Mouse (Mus musculus): ENCODE measurements at regions not wholly inside any gene's neighbourhood (a gene's known extent, or its start where the extent isn't known, plus 50 kb on each side); places are given as distances from the start of the nearest gene placed in this dataset.
A peak's percentile ranks its signal among the peaks of the same experiment; 100 is the strongest.
"Not testable (repeated sequence)": the region's sequence is repeated elsewhere in the genome, so short reads cannot be mapped to it uniquely, and the experiment has no call there.

DNA sequence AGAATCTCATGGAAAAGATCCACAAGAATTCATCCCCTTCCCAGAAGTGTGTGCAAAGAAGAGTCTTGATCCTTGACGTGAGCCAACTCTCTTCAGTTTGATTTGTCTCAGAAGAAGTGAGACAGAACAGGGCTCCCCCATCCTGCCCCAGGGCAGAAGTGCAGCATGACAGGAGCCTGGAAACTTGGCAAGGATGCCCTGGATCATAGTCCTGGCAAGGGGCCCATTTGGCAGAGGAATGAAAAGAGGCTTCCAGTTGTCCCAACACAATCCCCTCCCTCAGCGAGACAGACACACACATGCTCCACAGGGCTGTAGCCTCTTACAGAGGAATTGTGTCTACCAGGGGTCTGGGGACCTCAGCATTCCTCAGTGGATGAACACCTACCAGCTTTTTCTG, 102.7 kb downstream of the Ptpn20 start:
- Histone ChIP-seq H3K27ac (no peak overlapping the region), H3K4me1 (peaks cover 16% of the 10 kb centered on the region), H3K4me3 (no peak overlapping the region), H3K27me3 (ENCODE audit: low read depth, poor library complexity, severe bottlenecking) (peaks cover 82% of the 10 kb centered on the region), H3K36me3 (no peaks in the 10 kb centered on the region), H3K9me3 (replicated peaks) (no peaks in the 10 kb centered on the region)
- DNase-seq (ENCODE audit: low spot score), result no peak
- 62% methylated on average over 2 of the region's 2 CpGs for WGBS

DNA sequence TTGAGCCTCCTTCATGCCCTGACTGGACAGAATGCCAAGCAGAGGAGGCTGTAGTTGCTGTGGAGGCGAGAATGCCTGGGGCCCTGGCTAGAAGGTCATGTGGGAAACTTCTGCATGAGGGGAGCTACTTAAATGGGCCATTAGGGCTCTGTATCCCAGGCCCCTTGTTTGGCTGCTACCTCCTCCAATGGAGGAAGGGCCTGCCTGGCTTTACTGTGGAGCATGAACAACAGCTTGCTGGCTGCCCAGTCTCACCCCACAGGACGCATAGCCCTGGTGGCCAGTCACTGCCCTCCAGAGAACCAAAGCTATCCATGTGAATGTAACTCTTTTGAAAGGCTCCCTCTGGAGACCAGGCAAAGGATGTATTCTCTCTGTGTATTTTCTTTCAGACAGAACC, 105.2 kb downstream of the Ptpn20 start:
- Histone ChIP-seq H3K4me3 (no peak overlapping the region), H3K9me3 (replicated peaks) (no peaks in the 10 kb centered on the region), H3K27me3 (ENCODE audit: low read depth, poor library complexity, severe bottlenecking) (peaks cover 74% of the 10 kb centered on the region), H3K27ac (no peak overlapping the region), H3K4me1 (peaks cover 6% of the 10 kb centered on the region), H3K36me3 (no peaks in the 10 kb centered on the region)
- no peak for DNase-seq (ENCODE audit: low spot score)
- WGBS, result 65% methylated on average over 2 of the region's 2 CpGs

DNA sequence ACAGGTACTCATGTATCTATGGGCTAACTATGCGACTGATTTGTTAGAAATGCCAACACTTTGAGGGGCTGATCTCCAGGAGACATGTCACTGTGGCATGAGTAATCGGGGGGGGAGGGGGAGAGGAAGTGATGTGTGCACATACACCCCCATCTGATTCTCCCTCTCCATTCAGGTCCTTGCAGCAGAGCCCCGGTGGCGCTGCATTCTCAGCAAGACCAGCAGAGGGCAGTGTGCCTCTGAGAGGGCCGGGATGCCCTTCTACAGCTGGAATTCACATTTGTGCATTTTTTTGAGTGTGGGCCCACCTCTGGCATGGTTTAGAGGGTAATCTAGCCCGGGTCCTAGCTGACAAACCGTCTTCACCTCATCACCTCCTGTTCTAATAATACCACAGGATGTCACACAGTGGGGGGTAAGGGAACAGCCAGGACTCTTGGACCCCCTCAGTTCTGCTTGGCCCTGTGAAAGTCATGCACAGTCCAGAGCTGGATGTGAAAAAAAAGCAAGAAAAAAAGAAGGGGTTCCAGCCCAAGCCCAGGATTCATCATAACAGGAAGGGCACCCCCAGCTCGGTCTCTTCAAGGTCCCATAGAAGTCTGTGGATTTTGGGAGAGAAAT, 106.5 kb downstream of the Ptpn20 start:
- peak; percentile 90 for DNase-seq (ENCODE audit: low spot score)
- 20% methylated on average over 8 of the region's 8 CpGs for WGBS
- Histone ChIP-seq H3K36me3 (no peaks in the 10 kb centered on the region), H3K27me3 (ENCODE audit: low read depth, poor library complexity, severe bottlenecking) (peaks cover 62% of the 10 kb centered on the region), H3K4me3 (no peak overlapping the region), H3K27ac (no peak overlapping the region), H3K9me3 (replicated peaks) (no peaks in the 10 kb centered on the region), H3K4me1 (peaks cover 19% of the 10 kb centered on the region)

GRCm38 (mm10) chr14:33696817-33697216, 107.8 kb downstream of the Ptpn20 start:
- Histone ChIP-seq H3K27ac (no peak overlapping the region), H3K27me3 (ENCODE audit: low read depth, poor library complexity, severe bottlenecking) (peaks cover 49% of the 10 kb centered on the region), H3K4me3 (no peak overlapping the region), H3K36me3 (no peaks in the 10 kb centered on the region), H3K9me3 (replicated peaks) (no peaks in the 10 kb centered on the region), H3K4me1 (peaks cover 27% of the 10 kb centered on the region)
- WGBS, result 82% methylated on average over 3 of the region's 3 CpGs
- no peak for DNase-seq (ENCODE audit: low spot score)

- peak overlapping the region; percentile 73 for H3K27ac ChIP-seq
- 57% methylated on average over 13 of the region's 13 CpGs for WGBS
- peaks cover 27% of the 10 kb centered on the region for H3K4me1 ChIP-seq
- no peaks in the 10 kb centered on the region for H3K36me3 ChIP-seq
- DNase-seq (ENCODE audit: low spot score), result peak; percentile 60
- H3K4me3 ChIP-seq, result no peak overlapping the region
- no peaks in the 10 kb centered on the region for H3K9me3 ChIP-seq (replicated peaks)
- peaks cover 24% of the 10 kb centered on the region for H3K27me3 ChIP-seq (ENCODE audit: low read depth, poor library complexity, severe bottlenecking)
Observed at GRCm38 (mm10) chr14:33699777-33700438, 110.9 kb downstream of the Ptpn20 start.

DNA sequence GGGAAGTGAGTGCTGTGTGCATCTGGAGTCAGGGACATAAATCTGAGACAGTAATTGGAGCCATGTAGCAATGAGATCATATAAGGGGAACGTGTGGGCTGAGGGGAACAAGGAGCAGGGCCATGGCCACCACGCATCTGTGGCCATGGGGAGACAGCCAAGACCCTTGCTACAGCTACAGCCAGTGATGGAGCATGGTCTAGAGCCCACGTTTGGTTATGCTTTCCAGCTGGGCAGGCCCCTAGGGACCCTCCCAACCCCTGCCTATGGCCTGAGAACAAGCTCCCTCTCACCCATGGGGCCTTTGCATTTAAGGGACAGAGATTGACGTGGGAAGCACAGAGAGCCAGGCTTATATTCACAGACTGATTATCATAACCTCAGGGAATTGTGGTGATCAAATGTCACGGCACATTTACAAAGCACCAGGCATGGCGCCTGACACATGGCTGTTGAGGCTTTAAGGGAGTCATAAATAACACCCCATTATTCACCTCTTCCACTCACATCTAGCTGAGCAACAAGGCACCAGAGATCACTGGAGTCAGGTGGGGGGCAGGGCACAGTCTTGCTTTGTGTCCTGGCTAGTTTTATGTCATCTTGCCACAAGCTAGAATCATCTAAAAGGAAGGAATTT, 118.8 kb downstream of the Ptpn20 start:
- no peaks in the 10 kb centered on the region for H3K36me3 ChIP-seq
- H3K27me3 ChIP-seq (ENCODE audit: low read depth, poor library complexity, severe bottlenecking), result no peaks in the 10 kb centered on the region
- no peaks in the 10 kb centered on the region; the same call in 1 of the 2 replicates for H3K9me3 ChIP-seq (replicated peaks)
- WGBS, result 30% methylated on average over 6 of the region's 6 CpGs
- DNase-seq (ENCODE audit: low spot score), result no peak
- H3K4me1 ChIP-seq, result peaks cover 19% of the 10 kb centered on the region
- H3K27ac ChIP-seq, result peak overlapping the region; percentile 51
- H3K4me3 ChIP-seq, result no peak overlapping the region

- Histone ChIP-seq H3K36me3 (no peaks in the 10 kb centered on the region), H3K9me3 (replicated peaks) (no peaks in the 10 kb centered on the region; the same call in 1 of the 2 replicates), H3K4me3 (no peak overlapping the region), H3K27ac (no peak overlapping the region), H3K4me1 (peaks cover 19% of the 10 kb centered on the region), H3K27me3 (ENCODE audit: low read depth, poor library complexity, severe bottlenecking) (no peaks in the 10 kb centered on the region)
- DNase-seq (ENCODE audit: low spot score), result no peak
- WGBS, result 88% methylated on average over 4 of the region's 4 CpGs
Observed at GRCm38 (mm10) chr14:33708298-33708665, 119.3 kb downstream of the Ptpn20 start.

DNA sequence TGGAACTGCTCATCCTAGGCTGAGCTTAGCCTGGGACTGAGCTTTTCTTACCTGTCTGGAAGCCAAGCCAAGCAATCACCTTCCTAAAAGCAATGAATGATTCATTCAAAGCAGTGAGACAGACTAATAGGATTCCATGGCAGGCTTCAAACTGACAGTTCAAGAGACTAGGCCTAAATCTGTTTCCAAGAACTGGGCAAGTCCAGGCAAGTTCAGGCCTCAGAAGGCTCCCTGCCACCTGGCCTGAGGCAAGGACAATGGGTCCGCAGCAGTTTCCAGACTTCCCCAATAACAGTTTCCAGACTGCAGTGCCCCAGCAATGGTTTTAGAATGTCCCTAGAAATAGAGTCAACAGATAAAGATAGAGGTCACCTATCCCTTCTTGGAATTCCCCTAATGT, 123.5 kb downstream of the Ptpn20 start:
- WGBS, result 79% methylated on average over 1 of the region's 1 CpGs
- Histone ChIP-seq H3K36me3 (no peaks in the 10 kb centered on the region), H3K9me3 (replicated peaks) (no peaks in the 10 kb centered on the region), H3K27ac (no peak overlapping the region), H3K4me1 (peaks cover 13% of the 10 kb centered on the region), H3K27me3 (ENCODE audit: low read depth, poor library complexity, severe bottlenecking) (no peaks in the 10 kb centered on the region), H3K4me3 (no peak overlapping the region)
- DNase-seq (ENCODE audit: low spot score), result no peak

DNA sequence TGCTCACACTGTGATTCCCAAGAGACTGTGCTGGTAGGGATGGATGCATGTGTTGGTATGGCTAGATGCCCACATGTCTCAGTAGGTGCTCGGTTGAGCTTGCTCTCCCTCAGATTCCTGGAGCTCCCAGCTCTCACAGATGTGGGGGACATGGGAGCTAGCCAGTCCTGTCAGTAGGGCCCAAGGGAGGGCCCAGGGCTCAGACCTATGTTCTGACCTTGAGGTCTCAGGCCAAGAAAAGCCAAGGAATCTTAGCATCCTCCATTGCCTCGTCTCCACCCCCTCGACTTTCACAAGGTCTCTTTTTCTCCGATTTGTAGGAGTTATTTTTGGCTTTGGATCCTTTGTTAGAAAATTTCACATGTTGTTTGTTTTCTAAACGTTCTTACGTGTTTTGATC, 130.6 kb downstream of the Ptpn20 start:
- no peak for DNase-seq (ENCODE audit: low spot score)
- Histone ChIP-seq H3K4me1 (0 out of 2 replicates have a peak, but pooled peaks cover 5% of the 10 kb centered on the region), H3K27me3 (ENCODE audit: low read depth, poor library complexity, severe bottlenecking) (no peaks in the 10 kb centered on the region), H3K27ac (no peak overlapping the region), H3K4me3 (no peak overlapping the region), H3K9me3 (replicated peaks) (no peaks in the 10 kb centered on the region), H3K36me3 (no peaks in the 10 kb centered on the region)
- 90% methylated on average over 6 of the region's 6 CpGs for WGBS

DNA sequence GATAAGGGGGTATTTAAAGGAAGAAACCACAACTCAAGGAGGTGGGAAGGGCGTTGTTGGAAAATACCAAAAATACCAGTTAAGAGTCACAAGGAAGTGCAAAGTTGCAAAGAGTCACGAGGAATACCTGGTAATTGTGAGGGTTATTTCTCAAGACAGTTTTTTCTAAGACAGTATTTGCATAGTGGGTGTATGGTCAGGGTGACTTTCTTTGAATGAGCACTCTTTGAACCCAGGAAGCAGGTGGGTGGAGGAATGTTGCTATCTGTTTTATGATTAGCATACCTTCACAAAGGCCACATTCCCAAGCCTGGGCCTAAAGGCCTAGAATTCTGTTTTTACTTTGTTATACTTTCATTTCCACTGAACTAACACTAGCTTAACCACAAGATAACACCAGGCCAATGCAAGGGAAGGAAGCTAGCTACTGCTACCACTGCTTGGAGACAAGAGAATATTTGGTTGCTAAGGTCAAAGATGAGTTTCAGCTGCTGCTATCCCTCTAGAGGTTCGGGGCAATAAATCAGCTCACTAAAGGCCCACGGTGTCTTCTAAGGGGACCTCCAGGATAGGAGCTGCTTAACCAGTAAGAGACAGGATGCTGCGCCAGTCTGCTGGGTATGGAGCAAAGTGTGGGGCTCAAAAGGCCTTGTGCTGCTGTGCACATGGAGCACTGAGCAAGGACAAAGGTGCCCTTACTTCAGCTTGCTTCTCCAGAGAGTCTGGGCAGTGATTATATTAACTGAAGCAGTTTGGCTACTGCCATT, 133.6 kb downstream of the Ptpn20 start:
- 76% methylated on average over 5 of the region's 5 CpGs for WGBS
- not testable (repeated sequence) for H3K36me3 ChIP-seq; H3K4me1 ChIP-seq; H3K27ac ChIP-seq; H3K27me3 ChIP-seq (ENCODE audit: low read depth, poor library complexity, severe bottlenecking); H3K9me3 ChIP-seq (replicated peaks); H3K4me3 ChIP-seq; DNase-seq (ENCODE audit: low spot score)

DNA sequence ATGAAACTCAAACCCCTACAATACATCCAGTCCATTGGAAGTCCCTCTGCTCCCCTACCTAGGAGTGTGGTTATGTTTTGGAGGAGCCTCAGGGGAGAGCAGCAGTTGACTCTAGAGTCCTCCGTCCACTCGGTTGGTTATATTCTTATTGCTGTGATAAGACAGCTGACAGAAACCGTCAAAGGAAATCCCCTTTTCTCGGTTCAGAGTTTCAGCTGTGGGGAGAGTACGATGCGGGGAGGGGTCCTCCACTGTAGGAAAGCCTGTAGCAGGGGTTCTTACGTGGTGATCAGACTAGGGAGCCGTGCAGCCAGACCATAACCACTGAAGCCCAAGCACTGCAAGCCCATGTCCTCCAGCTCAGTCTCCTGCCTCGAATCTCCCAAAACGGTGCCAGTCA, 137.5 kb downstream of the Ptpn20 start:
- Histone ChIP-seq H3K36me3 (no peaks in the 10 kb centered on the region), H3K4me3 (no peak overlapping the region), H3K27me3 (ENCODE audit: low read depth, poor library complexity, severe bottlenecking) (no peaks in the 10 kb centered on the region), H3K9me3 (replicated peaks) (no peaks in the 10 kb centered on the region), H3K27ac (no peak overlapping the region), H3K4me1 (no peaks in the 10 kb centered on the region)
- 91% methylated on average over 10 of the region's 10 CpGs for WGBS
- no peak for DNase-seq (ENCODE audit: low spot score)

- Histone ChIP-seq H3K9me3 (replicated peaks) (no peaks in the 10 kb centered on the region), H3K36me3 (no peaks in the 10 kb centered on the region), H3K27ac (no peak overlapping the region), H3K4me3 (no peak overlapping the region), H3K27me3 (ENCODE audit: low read depth, poor library complexity, severe bottlenecking) (0 out of 2 replicates have a peak, but pooled peaks cover 5% of the 10 kb centered on the region), H3K4me1 (no peaks in the 10 kb centered on the region)
- DNase-seq (ENCODE audit: low spot score), result no peak
- WGBS, result 80% methylated on average over 14 of the region's 14 CpGs
Observed at GRCm38 (mm10) chr14:33729115-33729884, 140.3 kb downstream of the Ptpn20 start.

Data from limb, embryonic 10.5 days (tissue).